Mouse (Mus musculus): ENCODE measurements around the gene Amdhd1. TPM values are rescaled to one million over a fixed set of nuclear protein-coding genes. Genes with fewer than 3 reads are reported as not detected.

Amdhd1 gene
- polyA plus RNA-seq, 1 experiment from 2014 or later: 0.11 TPM

GRCm38 (mm10) chr10:93519756-93520155 lies 20.1 kb downstream of the Amdhd1 start:
- Histone ChIP-seq H3K9me3 (ENCODE audit: control insufficient read depth, low read length) (no peaks in the 10 kb centered on the region), H3K4me2 (no peak overlapping the region), H3K9ac (ENCODE audit: low read length) (no peak overlapping the region), H3K4me3 (ENCODE audit: low read depth, low read length) (no peak overlapping the region), H3K27me3 (ENCODE audit: control insufficient read depth, insufficient read depth, low read length) (no peaks in the 10 kb centered on the region), H3K36me3 (ENCODE audit: control insufficient read depth, insufficient read depth, low read length) (no peaks in the 10 kb centered on the region), H3K4me1 (ENCODE audit: control insufficient read depth, insufficient read depth, low read length) (no peaks in the 10 kb centered on the region), H3K27ac (ENCODE audit: low read depth, low read length) (no peak overlapping the region)
- 92% methylated on average over 5 of the region's 5 CpGs for WGBS
- ATAC-seq (ENCODE audit: low FRiP score): no peak
- DNase-seq (ENCODE audit: low spot score, missing footprints): no peak

DNA sequence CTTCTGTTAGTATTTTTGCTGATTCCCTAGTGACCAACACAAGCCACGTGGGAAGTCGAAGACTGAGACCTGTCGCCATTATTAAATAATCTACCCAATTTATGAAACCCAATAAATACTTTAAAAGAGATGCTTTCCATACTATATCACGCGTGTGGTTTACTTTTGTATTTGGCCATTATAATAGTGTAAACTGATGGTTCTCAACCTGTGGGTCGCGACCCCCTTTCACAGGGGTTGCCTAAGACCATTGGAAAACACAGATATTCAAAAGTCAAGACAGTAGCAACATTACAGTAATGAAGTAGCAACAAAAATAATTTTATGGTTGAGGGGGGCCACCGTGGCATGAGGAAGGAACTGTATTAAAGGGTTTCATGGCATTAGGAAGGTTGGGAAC lies 20.7 kb downstream of the Amdhd1 start:
- Histone ChIP-seq H3K36me3 (ENCODE audit: control insufficient read depth, insufficient read depth, low read length) (no peaks in the 10 kb centered on the region), H3K4me3 (ENCODE audit: low read depth, low read length) (no peak overlapping the region), H3K27me3 (ENCODE audit: control insufficient read depth, insufficient read depth, low read length) (no peaks in the 10 kb centered on the region), H3K4me1 (ENCODE audit: control insufficient read depth, insufficient read depth, low read length) (no peaks in the 10 kb centered on the region), H3K27ac (ENCODE audit: low read depth, low read length) (no peak overlapping the region), H3K9me3 (ENCODE audit: control insufficient read depth, low read length) (no peaks in the 10 kb centered on the region), H3K9ac (ENCODE audit: low read length) (no peak overlapping the region), H3K4me2 (no peak overlapping the region)
- ATAC-seq (ENCODE audit: low FRiP score) (no peak), DNase-seq (ENCODE audit: low spot score, missing footprints) (no peak)
- 90% methylated on average over 8 of the region's 8 CpGs for WGBS

GRCm38 (mm10) chr10:93518620-93519019 lies 21.2 kb downstream of the Amdhd1 start:
- 86% methylated on average over 2 of the region's 2 CpGs for WGBS

DNA sequence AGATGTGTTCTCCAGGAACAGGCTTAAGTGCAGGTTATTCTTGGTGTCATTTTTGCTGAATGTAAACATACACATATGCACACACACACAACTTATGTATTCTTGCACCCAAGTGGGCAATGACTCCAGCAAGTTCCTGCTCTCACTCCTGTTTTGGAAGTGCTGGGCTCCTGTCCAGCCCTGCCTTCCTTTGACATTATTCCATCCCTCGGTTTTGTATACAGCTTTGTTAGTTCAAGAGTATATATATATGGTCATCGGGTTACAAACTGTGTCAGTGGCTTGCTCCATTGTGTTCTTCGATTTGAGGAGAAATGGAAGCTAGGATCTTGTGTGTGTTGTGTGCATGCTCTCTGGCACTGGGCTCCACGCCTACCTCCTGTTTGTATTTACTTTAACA lies 21.6 kb downstream of the Amdhd1 start:
- Histone ChIP-seq H3K36me3 (ENCODE audit: control insufficient read depth, insufficient read depth, low read length) (no peaks in the 10 kb centered on the region), H3K4me2 (no peak overlapping the region), H3K27me3 (ENCODE audit: control insufficient read depth, insufficient read depth, low read length) (no peaks in the 10 kb centered on the region), H3K9ac (ENCODE audit: low read length) (no peak overlapping the region), H3K4me3 (ENCODE audit: low read depth, low read length) (no peak overlapping the region), H3K9me3 (ENCODE audit: control insufficient read depth, low read length) (no peaks in the 10 kb centered on the region), H3K4me1 (ENCODE audit: control insufficient read depth, insufficient read depth, low read length) (no peaks in the 10 kb centered on the region), H3K27ac (ENCODE audit: low read depth, low read length) (no peak overlapping the region)
- 88% methylated on average over 4 of the region's 4 CpGs for WGBS
- no peak for ATAC-seq (ENCODE audit: low FRiP score)
- DNase-seq (ENCODE audit: low spot score, missing footprints): no peak

More at GRCm38 (mm10) chr10:93518620-93519019, 21.2 kb downstream of the Amdhd1 start:
- no peak overlapping the region for H3K4me2 ChIP-seq
- H3K27me3 ChIP-seq (ENCODE audit: control insufficient read depth, insufficient read depth, low read length): no peaks in the 10 kb centered on the region
- H3K27ac ChIP-seq (ENCODE audit: low read depth, low read length): no peak overlapping the region
- H3K4me3 ChIP-seq (ENCODE audit: low read depth, low read length): no peak overlapping the region
- H3K36me3 ChIP-seq (ENCODE audit: control insufficient read depth, insufficient read depth, low read length): no peaks in the 10 kb centered on the region
- ATAC-seq (ENCODE audit: low FRiP score) (no peak), DNase-seq (ENCODE audit: low spot score, missing footprints) (no peak)
- H3K9ac ChIP-seq (ENCODE audit: low read length): no peak overlapping the region
- H3K9me3 ChIP-seq (ENCODE audit: control insufficient read depth, low read length): no peaks in the 10 kb centered on the region
- H3K4me1 ChIP-seq (ENCODE audit: control insufficient read depth, insufficient read depth, low read length): no peaks in the 10 kb centered on the region

DNA sequence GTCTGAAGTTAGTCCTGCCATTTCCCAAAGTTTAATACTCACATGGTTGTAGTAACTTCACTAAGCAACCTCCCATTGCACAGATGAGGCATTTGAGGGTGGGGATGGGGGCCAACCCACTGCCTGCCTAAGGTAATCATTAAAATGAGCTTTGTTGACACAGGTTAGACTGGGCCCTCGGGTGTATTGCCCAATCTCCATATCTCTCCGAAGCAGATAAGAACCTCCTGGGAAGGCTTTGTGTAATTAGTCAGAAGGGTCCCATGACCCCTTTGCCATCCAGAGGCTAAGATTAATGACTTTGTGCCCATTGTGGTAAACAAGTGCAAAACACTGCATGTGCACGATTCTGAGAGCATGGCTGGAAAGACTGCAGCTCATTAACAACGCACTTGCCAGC lies 22.1 kb downstream of the Amdhd1 start:
- H3K9ac ChIP-seq (ENCODE audit: low read length): no peak overlapping the region
- H3K4me3 ChIP-seq (ENCODE audit: low read depth, low read length): no peak overlapping the region
- H3K36me3 ChIP-seq (ENCODE audit: control insufficient read depth, insufficient read depth, low read length): no peaks in the 10 kb centered on the region
- DNase-seq (ENCODE audit: low spot score, missing footprints): no peak
- no peak for ATAC-seq (ENCODE audit: low FRiP score)
- no peak overlapping the region for H3K4me2 ChIP-seq
- no peaks in the 10 kb centered on the region for H3K9me3 ChIP-seq (ENCODE audit: control insufficient read depth, low read length)
- H3K27me3 ChIP-seq (ENCODE audit: control insufficient read depth, insufficient read depth, low read length): no peaks in the 10 kb centered on the region
- H3K27ac ChIP-seq (ENCODE audit: low read depth, low read length): no peak overlapping the region
- H3K4me1 ChIP-seq (ENCODE audit: control insufficient read depth, insufficient read depth, low read length): no peaks in the 10 kb centered on the region
- 72% methylated on average over 4 of the region's 4 CpGs for WGBS

- WGBS: 90% methylated on average over 12 of the region's 12 CpGs
- H3K27ac ChIP-seq (ENCODE audit: low read depth, low read length): no peak overlapping the region
- H3K9ac ChIP-seq (ENCODE audit: low read length): no peak overlapping the region
- no peak for DNase-seq (ENCODE audit: low spot score, missing footprints)
- no peak overlapping the region for H3K4me2 ChIP-seq
- H3K4me3 ChIP-seq (ENCODE audit: low read depth, low read length): no peak overlapping the region
- no peaks in the 10 kb centered on the region for H3K36me3 ChIP-seq (ENCODE audit: control insufficient read depth, insufficient read depth, low read length)
- H3K4me1 ChIP-seq (ENCODE audit: control insufficient read depth, insufficient read depth, low read length): no peaks in the 10 kb centered on the region
- H3K27me3 ChIP-seq (ENCODE audit: control insufficient read depth, insufficient read depth, low read length): no peaks in the 10 kb centered on the region
- no peak for ATAC-seq (ENCODE audit: low FRiP score)
- H3K9me3 ChIP-seq (ENCODE audit: control insufficient read depth, low read length): no peaks in the 10 kb centered on the region
These were observed 23.9 kb downstream of the Amdhd1 start for GRCm38 (mm10) chr10:93515927-93516326.

- Histone ChIP-seq H3K9ac (ENCODE audit: low read length) (no peak overlapping the region), H3K9me3 (ENCODE audit: control insufficient read depth, low read length) (no peaks in the 10 kb centered on the region), H3K4me1 (ENCODE audit: control insufficient read depth, insufficient read depth, low read length) (no peaks in the 10 kb centered on the region), H3K4me3 (ENCODE audit: low read depth, low read length) (no peak overlapping the region), H3K36me3 (ENCODE audit: control insufficient read depth, insufficient read depth, low read length) (no peaks in the 10 kb centered on the region), H3K4me2 (no peak overlapping the region), H3K27ac (ENCODE audit: low read depth, low read length) (no peak overlapping the region), H3K27me3 (ENCODE audit: control insufficient read depth, insufficient read depth, low read length) (no peaks in the 10 kb centered on the region)
- ATAC-seq (ENCODE audit: low FRiP score): no peak
- no peak for DNase-seq (ENCODE audit: low spot score, missing footprints)
- WGBS: 27% methylated on average over 1 of the region's 1 CpGs
These were observed 24.4 kb downstream of the Amdhd1 start for GRCm38 (mm10) chr10:93515419-93515818.

- Histone ChIP-seq H3K4me2 (no peak overlapping the region), H3K36me3 (ENCODE audit: control insufficient read depth, insufficient read depth, low read length) (no peaks in the 10 kb centered on the region), H3K4me1 (ENCODE audit: control insufficient read depth, insufficient read depth, low read length) (no peaks in the 10 kb centered on the region), H3K27me3 (ENCODE audit: control insufficient read depth, insufficient read depth, low read length) (no peaks in the 10 kb centered on the region), H3K9me3 (ENCODE audit: control insufficient read depth, low read length) (no peaks in the 10 kb centered on the region), H3K27ac (ENCODE audit: low read depth, low read length) (no peak overlapping the region), H3K4me3 (ENCODE audit: low read depth, low read length) (no peak overlapping the region), H3K9ac (ENCODE audit: low read length) (no peak overlapping the region)
- DNase-seq (ENCODE audit: low spot score, missing footprints) (no peak), ATAC-seq (ENCODE audit: low FRiP score) (no peak)
- 92% methylated on average over 15 of the region's 15 CpGs for WGBS
These were observed 30.2 kb downstream of the Amdhd1 start for GRCm38 (mm10) chr10:93509532-93510153.

DNA sequence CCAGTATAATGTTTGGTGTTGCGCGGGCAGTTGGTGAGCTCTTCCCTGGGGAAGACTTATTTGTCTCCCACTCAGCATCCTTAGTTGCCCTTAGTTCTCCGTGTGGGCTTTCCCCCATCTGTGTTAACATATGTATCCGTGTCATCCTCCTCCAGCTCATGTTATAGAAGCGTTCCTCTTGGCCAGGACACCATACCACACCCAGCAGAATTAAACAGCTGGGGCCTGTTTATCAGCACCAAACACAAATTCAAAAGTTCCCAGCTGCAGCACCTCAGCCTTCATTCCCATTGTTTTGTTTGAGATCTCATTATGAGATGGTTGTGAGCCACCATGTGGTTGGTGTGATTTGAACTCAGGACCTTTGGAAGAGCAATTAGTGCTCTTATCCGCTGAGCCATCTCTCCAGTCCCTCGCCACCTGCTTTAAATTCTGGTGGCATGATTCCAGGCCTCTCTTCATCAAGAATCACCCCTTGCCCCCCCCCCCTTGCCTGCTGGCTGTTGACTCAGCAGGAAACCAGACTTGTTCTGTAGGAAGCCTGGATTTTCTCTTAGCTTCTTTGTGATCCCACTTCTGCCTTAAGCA lies 31.4 kb downstream of the Amdhd1 start:
- no peaks in the 10 kb centered on the region for H3K4me1 ChIP-seq (ENCODE audit: control insufficient read depth, insufficient read depth, low read length)
- no peaks in the 10 kb centered on the region for H3K27me3 ChIP-seq (ENCODE audit: control insufficient read depth, insufficient read depth, low read length)
- H3K9ac ChIP-seq (ENCODE audit: low read length): no peak overlapping the region
- H3K4me3 ChIP-seq (ENCODE audit: low read depth, low read length): no peak overlapping the region
- DNase-seq (ENCODE audit: low spot score, missing footprints) (no peak), ATAC-seq (ENCODE audit: low FRiP score) (no peak)
- no peaks in the 10 kb centered on the region for H3K36me3 ChIP-seq (ENCODE audit: control insufficient read depth, insufficient read depth, low read length)
- H3K27ac ChIP-seq (ENCODE audit: low read depth, low read length): no peak overlapping the region
- no peak overlapping the region for H3K4me2 ChIP-seq
- no peaks in the 10 kb centered on the region for H3K9me3 ChIP-seq (ENCODE audit: control insufficient read depth, low read length)
- WGBS: 85% methylated on average over 7 of the region's 7 CpGs

All from midbrain, embryonic 11.5 days (tissue).